Mouse (Mus musculus) lung, postnatal 0 days (tissue): ENCODE results near the gene Cinp. TPM values are rescaled to one million over a fixed set of nuclear protein-coding genes. Genes with fewer than 3 reads are reported as not detected.

Experiments used
- ATAC-seq: fragments of 200-750 bp; cut with Nextera tagmentation; 2 replicates; pipeline ENCODE4 v1.8.0; 2017; ENCODE audit warnings: moderate library complexity
- DNase-seq: peaks from one replicate; pipeline ENCODE4 v3.0.0-alpha.2; 2016; ENCODE audit warnings: low spot score
- H3K27ac ChIP-seq: fragments of 300-500 bp; sonication (generic); 2 replicates; pipeline ENCODE4 v1.5.1; 2014; ENCODE audit warnings: antibody characterized with exemption, mild to moderate bottlenecking, low read length, mixed read lengths
- H3K27me3 ChIP-seq: fragments of 300-500 bp; sonication (generic); replicated peaks from 2 replicates; pipeline ENCODE4 v1.6.1; 2014; ENCODE audit warnings: low read length, mixed read lengths; ENCODE audit not compliant: insufficient read depth
- H3K36me3 ChIP-seq: fragments of 300-500 bp; sonication (generic); 2 replicates; pipeline ENCODE4 v1.6.1; 2014; ENCODE audit warnings: low read length, mixed read lengths; ENCODE audit not compliant: insufficient read depth
- H3K4me1 ChIP-seq: fragments of 300-500 bp; sonication (generic); 2 replicates; pipeline ENCODE4 v1.6.1; 2014; ENCODE audit warnings: antibody characterized with exemption, low read depth, low read length, mixed read lengths; ENCODE audit not compliant: insufficient read depth
- H3K4me2 ChIP-seq: fragments of 300-500 bp; sonication (generic); replicated peaks from 2 replicates; pipeline ENCODE4 v1.6.1; 2014; ENCODE audit warnings: low read depth, mild to moderate bottlenecking, low read length, moderate library complexity, mixed read lengths
- H3K4me3 ChIP-seq: fragments of 300-500 bp; sonication (generic); 2 replicates; pipeline ENCODE4 v1.5.1; 2014; ENCODE audit warnings: low read depth, low read length
- H3K9ac ChIP-seq: fragments of 300-500 bp; sonication (generic); replicated peaks from 2 replicates; pipeline ENCODE4 v1.6.1; 2014; ENCODE audit warnings: low read depth, mild to moderate bottlenecking
- H3K9me3 ChIP-seq: fragments of 300-500 bp; sonication (generic); 2 replicates; pipeline ENCODE4 v1.6.1; 2016; ENCODE audit warnings: low read length, mixed read lengths
- CTCF ChIP-seq: IDR thresholded peaks from 2 replicates; pipeline ENCODE4 v1.5.1; 2016; ENCODE audit warnings: antibody characterized with exemption, mild to moderate bottlenecking
- EP300 ChIP-seq: IDR thresholded peaks from 2 replicates; pipeline ENCODE4 v1.6.1; 2016; ENCODE audit warnings: antibody characterized with exemption, mild to moderate bottlenecking, control low read depth
- WGBS: fragments of 180-500 bp; shearing (Covaris S2); extraction: QIAGEN DNeasy Blood & Tissue Kit; methylation state at CpG from one replicate; pipeline ENCODE4 v1.1.7; 2014; 5-methylcytosine and 5-hydroxymethylcytosine counted together
- polyA plus RNA-seq: library from polyadenylated mRNA; unstranded; fragments of >200 nt; fragmentation: Nextera tagmentation; extraction: Ambion mirVana; gene quantifications from 2 replicates; pipeline ENCODE4 v1.2.1, GENCODE M21; 2015

Cinp gene
- 33.8 and 43.4 TPM in 2 replicates for polyA plus RNA-seq

DNA sequence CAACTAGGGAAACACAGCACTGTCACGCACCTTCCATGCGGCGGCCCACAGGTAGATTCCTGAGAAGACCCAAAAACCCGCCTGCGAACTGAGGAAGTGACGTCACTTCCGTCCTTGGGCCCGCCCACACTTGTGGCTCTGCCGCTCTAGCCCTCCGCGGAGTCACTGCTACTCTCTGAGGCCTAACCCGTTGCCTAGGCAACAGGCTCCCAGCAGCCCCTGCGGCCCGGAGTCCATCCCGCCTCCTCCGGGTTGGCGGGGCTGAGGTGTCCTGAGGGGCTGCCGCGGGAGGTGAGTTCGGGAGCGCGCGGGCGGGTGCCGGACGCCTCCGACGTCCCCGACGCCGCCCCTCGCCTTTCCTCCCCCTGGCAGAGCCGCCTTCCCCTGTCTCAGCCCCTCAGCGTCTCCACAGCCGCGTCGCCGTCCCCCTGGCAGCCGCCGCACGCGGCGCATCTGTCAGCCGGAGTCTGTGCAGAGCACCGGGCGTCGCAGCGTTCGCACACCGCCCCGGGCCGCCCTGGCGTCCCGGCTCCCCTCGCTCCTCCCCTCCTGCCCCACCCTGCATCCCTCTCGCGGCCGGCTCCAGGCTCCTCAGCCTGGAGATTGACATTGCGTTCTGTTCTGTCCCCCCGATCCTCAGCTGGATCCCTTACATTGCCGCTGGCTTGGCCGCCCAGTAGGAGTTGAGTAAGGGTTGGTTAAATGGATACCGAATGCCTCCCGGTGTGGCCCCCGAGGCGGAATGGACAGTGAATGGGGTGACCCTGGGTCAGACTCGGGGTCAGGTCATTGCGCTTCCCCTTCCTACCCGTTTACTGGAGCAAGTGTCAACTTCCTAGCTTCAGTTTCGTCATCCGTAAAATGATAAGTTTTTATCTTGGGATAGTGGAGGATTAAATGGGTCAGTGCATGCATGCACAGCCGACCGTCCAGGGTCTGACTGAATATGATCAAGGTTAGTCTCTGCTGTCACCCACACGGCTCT is at the start of gene Cinp, which contains the start of gene Tecpr2:
Gene Cinp (minus strand): TSS at position 110 of the 985 bp plus-strand sequence.
Gene Tecpr2 (plus strand): TSS at position 229 of the 985 bp plus-strand sequence.
- Histone ChIP-seq H3K27me3 (no peaks in the 10 kb centered on the region), H3K4me1 (peaks cover 5% of the 10 kb centered on the region; the same call in 1 of the 2 replicates), H3K4me3 (peak within 1 kb of the TSS; percentile 78), H3K27ac (peak within 1 kb of the TSS; percentile 70), H3K9me3 (no peaks in the 10 kb centered on the region), H3K4me2 (peak within 1 kb of the TSS; percentile 93), H3K36me3 (no peaks in the 10 kb centered on the region), H3K9ac (peak within 1 kb of the TSS; percentile 45)
- TF ChIP-seq EP300 (no peak), CTCF (no peak; the same call in 1 of the 2 replicates)
- ATAC-seq: peak; percentile 99
- DNase-seq: peak; percentile 99
- whole genome bisulfite sequencing: under 1% methylated on average over 60 of the region's 74 CpGs

DNA sequence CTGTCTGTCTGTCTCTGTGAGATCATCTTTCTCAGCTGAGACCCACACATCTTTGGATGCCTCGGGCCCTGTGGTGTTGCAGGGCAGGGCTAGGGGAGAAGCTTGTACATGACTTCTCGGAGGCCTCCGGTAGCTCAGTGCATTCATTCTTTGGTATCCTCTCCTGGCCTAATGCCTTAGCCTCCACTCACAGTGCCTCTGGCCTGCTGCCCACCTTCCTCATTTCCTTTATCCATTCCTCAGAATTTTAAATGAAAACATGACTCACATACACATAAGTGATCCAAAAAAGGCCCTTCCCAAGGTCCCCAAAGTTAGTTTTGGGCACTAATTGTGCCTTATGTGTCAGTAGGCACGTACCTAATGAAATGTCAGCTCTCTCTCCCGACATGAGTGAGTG is 48.6 kb upstream of the Cinp start:
- no peak for DNase-seq
- Histone ChIP-seq H3K27me3 (no peaks in the 10 kb centered on the region), H3K4me3 (no peak overlapping the region), H3K4me2 (no peak overlapping the region), H3K27ac (no peak overlapping the region), H3K4me1 (no peaks in the 10 kb centered on the region), H3K36me3 (peaks cover 14% of the 10 kb centered on the region), H3K9me3 (no peaks in the 10 kb centered on the region), H3K9ac (no peak overlapping the region)
- WGBS: 85% methylated on average over 5 of the region's 5 CpGs
- TF ChIP-seq EP300 (no peak), CTCF (no peak)
- no peak for ATAC-seq

DNA sequence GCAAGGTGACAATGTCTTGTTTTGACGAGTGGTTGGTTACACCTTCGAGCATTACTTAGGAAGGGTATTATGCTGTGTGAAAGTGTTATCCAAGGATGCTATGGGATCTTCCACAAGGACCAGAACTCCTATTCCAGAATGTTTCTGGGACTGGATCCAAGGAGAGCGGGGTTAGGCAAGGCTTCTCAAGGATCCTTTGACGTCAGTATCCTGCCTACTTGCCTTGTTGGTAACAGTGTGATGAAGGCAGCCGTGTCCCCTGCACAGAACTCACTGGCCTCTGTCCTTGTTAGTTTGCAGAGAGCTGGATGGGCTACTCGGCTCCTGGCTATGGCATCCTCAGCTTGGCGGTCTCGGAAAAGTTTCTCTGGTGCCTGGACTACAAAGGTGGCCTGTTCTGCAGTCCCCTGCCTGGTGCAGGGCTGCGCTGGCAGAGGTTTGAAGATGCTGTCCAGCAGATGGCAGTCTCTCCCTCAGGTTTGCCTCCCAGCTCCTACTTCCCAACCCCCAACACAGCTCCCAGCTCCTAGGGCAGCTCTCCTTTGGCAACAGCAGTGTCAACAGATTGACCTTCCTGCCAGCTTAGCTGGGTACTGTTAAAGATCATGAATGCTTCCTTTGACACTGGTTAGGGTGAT is 47.2 kb upstream of the Cinp start:
- no peak overlapping the region for H3K27ac ChIP-seq
- H3K9me3 ChIP-seq: no peaks in the 10 kb centered on the region
- H3K9ac ChIP-seq: no peak overlapping the region
- WGBS: 58% methylated on average over 9 of the region's 9 CpGs
- DNase-seq (peak; percentile 93), ATAC-seq (peak; percentile 93)
- no peak overlapping the region for H3K4me2 ChIP-seq
- no peaks in the 10 kb centered on the region for H3K4me1 ChIP-seq
- peaks cover 14% of the 10 kb centered on the region for H3K36me3 ChIP-seq
- no peak overlapping the region for H3K4me3 ChIP-seq
- no peaks in the 10 kb centered on the region for H3K27me3 ChIP-seq
- TF ChIP-seq CTCF (peak; percentile 95), EP300 (no peak)

DNA sequence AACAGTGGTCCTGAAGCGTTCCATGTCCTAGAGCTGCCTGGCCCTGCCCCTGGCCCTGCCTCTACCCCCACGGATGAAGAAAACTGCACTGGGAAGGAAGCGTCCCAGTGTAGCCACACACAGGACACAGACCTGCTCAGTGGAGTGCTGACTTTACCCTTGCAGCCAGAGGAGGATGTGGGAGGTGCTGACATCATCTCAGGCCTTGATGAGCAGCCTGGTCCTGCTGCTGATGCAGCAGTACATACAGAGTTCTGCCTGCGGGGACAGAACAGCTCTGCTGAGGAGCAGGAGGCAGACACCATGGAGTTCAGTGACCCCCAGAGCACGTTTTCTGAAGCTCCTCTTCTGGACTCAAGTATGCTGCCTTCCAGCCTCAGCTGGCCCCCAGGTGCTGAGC is 43.9 kb upstream of the Cinp start:
- Histone ChIP-seq H3K9ac (no peak overlapping the region), H3K4me2 (no peak overlapping the region), H3K27ac (no peak overlapping the region), H3K4me3 (no peak overlapping the region), H3K9me3 (no peaks in the 10 kb centered on the region), H3K27me3 (no peaks in the 10 kb centered on the region), H3K36me3 (peaks cover 6% of the 10 kb centered on the region; the same call in 1 of the 2 replicates), H3K4me1 (no peaks in the 10 kb centered on the region)
- ATAC-seq (no peak), DNase-seq (no peak)
- 73% methylated on average over 5 of the region's 5 CpGs for WGBS
- TF ChIP-seq CTCF (no peak), EP300 (no peak)

DNA sequence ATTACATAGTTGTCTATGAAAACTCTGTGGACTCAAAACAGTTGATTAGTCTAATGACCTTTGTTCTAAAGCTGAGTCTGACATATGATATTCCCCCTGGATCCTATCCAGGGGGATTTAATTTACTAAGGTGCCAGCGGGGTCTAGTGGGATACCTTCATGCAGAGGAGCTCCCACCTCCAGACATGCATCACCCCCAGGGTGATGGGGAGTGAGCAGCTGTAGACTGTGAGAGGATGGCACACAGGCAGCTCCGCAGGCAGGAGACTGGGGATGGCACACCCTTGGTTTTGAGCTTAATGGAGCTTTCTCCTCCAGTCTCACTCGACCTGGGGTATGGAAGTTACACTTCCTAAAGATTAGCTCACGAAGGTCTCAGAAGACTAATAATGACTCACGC is 32.6 kb upstream of the Cinp start:
- Histone ChIP-seq H3K4me2 (no peak overlapping the region), H3K4me3 (no peak overlapping the region), H3K4me1 (no peaks in the 10 kb centered on the region), H3K27ac (no peak overlapping the region), H3K9me3 (no peaks in the 10 kb centered on the region), H3K9ac (no peak overlapping the region), H3K27me3 (no peaks in the 10 kb centered on the region), H3K36me3 (0 out of 2 replicates have a peak, but pooled peaks cover 4% of the 10 kb centered on the region)
- DNase-seq (no peak), ATAC-seq (no peak)
- WGBS: 74% methylated on average over 5 of the region's 5 CpGs
- TF ChIP-seq EP300 (no peak), CTCF (no peak)

DNA sequence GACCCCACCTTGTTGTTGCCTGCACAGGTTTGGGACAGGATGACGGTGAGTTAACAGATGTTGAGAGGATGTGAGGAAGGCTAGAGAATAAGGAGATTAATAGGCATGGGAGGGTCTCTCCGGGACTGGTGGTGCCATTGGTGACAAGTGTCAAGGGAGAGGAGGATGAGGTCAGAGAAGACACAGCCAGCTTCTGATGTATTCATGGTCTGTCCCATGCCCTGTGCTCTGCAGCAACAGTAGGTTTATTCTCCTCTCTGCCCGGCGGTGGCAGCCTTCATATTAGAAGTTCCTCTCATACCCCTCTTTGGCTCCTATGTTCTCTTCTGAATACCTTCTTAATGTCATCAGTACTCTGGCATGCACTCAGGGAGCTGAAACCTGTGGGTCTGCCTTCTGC is 31.3 kb upstream of the Cinp start:
- Histone ChIP-seq H3K36me3 (0 out of 2 replicates have a peak, but pooled peaks cover 4% of the 10 kb centered on the region), H3K9me3 (no peaks in the 10 kb centered on the region), H3K4me3 (no peak overlapping the region), H3K27ac (no peak overlapping the region), H3K4me1 (no peaks in the 10 kb centered on the region), H3K4me2 (no peak overlapping the region), H3K27me3 (no peaks in the 10 kb centered on the region), H3K9ac (no peak overlapping the region)
- ATAC-seq (no peak), DNase-seq (no peak)
- TF ChIP-seq CTCF: no peak
- TF ChIP-seq EP300: no peak
- 75% methylated on average over 3 of the region's 4 CpGs for WGBS
